Mouse (Mus musculus) C2C12 (cell line): ENCODE measurements around the gene Hand2. TPM values are rescaled to one million over a fixed set of nuclear protein-coding genes. Genes with fewer than 3 reads are reported as not detected.

Experiments used
- H3K27me3 ChIP-seq: one replicate; pipeline ENCODE4 v1.6.1; 2011; ENCODE audit not compliant: control insufficient read depth, insufficient read depth, insufficient read length
- H3K36me3 ChIP-seq: one replicate; pipeline ENCODE4 v1.6.1; 2011; ENCODE audit not compliant: control insufficient read depth, insufficient read depth
- H3K4me3 ChIP-seq: one replicate; pipeline ENCODE4 v1.5.1; 2011; ENCODE audit warnings: mild to moderate bottlenecking, control low read depth; ENCODE audit not compliant: poor library complexity, insufficient read depth, severe bottlenecking
- H3K79me2 ChIP-seq: one replicate; pipeline ENCODE4 v1.6.1; 2011; ENCODE audit not compliant: control insufficient read depth, insufficient read depth
- H3K79me3 ChIP-seq: one replicate; pipeline ENCODE4 v1.6.1; 2011; ENCODE audit warnings: low read depth, control low read depth
- H3ac ChIP-seq: one replicate; pipeline ENCODE3; 2011; ENCODE audit warnings: low read depth; ENCODE audit not compliant: control insufficient read depth, insufficient read length
- CEBPB ChIP-seq: IDR thresholded peaks from one replicate; pipeline ENCODE4 v1.6.1; 2011; ENCODE audit warnings: low read depth, mild to moderate bottlenecking, control low read depth, moderate library complexity
- CTCF ChIP-seq: IDR thresholded peaks from one replicate; pipeline ENCODE4 v1.5.1; 2011; ENCODE audit not compliant: control insufficient read depth, insufficient read depth, insufficient read length
- FOSL1 ChIP-seq: IDR thresholded peaks from one replicate; pipeline ENCODE4 v1.8.0; 2011; ENCODE audit warnings: mild to moderate bottlenecking, low read length; ENCODE audit not compliant: poor library complexity, insufficient read depth, severe bottlenecking
- MAX ChIP-seq: IDR thresholded peaks from one replicate; pipeline ENCODE4 v1.6.1; 2011; ENCODE audit warnings: mild to moderate bottlenecking, control low read depth
- MYOD1 ChIP-seq: IDR thresholded peaks from one replicate; pipeline ENCODE4 v1.6.1; 2011; ENCODE audit warnings: low read depth; ENCODE audit not compliant: control insufficient read depth, insufficient read length
- MYOG ChIP-seq: IDR thresholded peaks from one replicate; pipeline ENCODE4 v1.6.1; 2011; ENCODE audit not compliant: control insufficient read depth, insufficient read length; ENCODE audit errors: extremely low read depth
- USF1 ChIP-seq: IDR thresholded peaks from one replicate; pipeline ENCODE4 v1.6.1; 2011; ENCODE audit warnings: low read depth, mild to moderate bottlenecking, control low read depth, moderate library complexity
- polyA plus RNA-seq: library from polyadenylated mRNA; unstranded; fragments of >200 nt; fragmentation: generic; extraction: Trizol; gene quantifications from one replicate; pipeline ENCODE4 v1.2.1, GENCODE M21; 2012; ENCODE audit warnings: missing spikeins

Hand2 gene
- polyA plus RNA-seq, 1 experiment: not detected

- no peaks in the 10 kb centered on the region for H3K79me2 ChIP-seq
- no peak overlapping the region for H3ac ChIP-seq
- no peak for TF ChIP-seq USF1
- TF ChIP-seq MAX: no peak
- no peak for TF ChIP-seq MYOD1
- TF ChIP-seq CTCF: no peak
- TF ChIP-seq CEBPB: no peak
- no peak for TF ChIP-seq FOSL1
- TF ChIP-seq MYOG: no peak
- H3K79me3 ChIP-seq: no peaks in the 10 kb centered on the region
- peaks cover 71% of the 10 kb centered on the region for H3K27me3 ChIP-seq
- no peaks in the 10 kb centered on the region for H3K36me3 ChIP-seq
- no peak overlapping the region for H3K4me3 ChIP-seq
Measured at GRCm38 (mm10) chr8:57324091-57324490, 3.3 kb downstream of the Hand2 start.

- no peaks in the 10 kb centered on the region for H3K36me3 ChIP-seq
- H3K79me3 ChIP-seq: no peaks in the 10 kb centered on the region
- TF ChIP-seq FOSL1: no peak
- no peak for TF ChIP-seq CEBPB
- TF ChIP-seq CTCF: no peak
- no peak for TF ChIP-seq USF1
- no peak for TF ChIP-seq MAX
- no peak for TF ChIP-seq MYOG
- no peak for TF ChIP-seq MYOD1
- H3K79me2 ChIP-seq: no peaks in the 10 kb centered on the region
- no peak overlapping the region for H3K4me3 ChIP-seq
- no peak overlapping the region for H3ac ChIP-seq
- H3K27me3 ChIP-seq: peaks cover 68% of the 10 kb centered on the region
Measured at GRCm38 (mm10) chr8:57324671-57325070, 3.9 kb downstream of the Hand2 start.

- no peaks in the 10 kb centered on the region for H3K79me2 ChIP-seq
- peaks cover 62% of the 10 kb centered on the region for H3K27me3 ChIP-seq
- H3K36me3 ChIP-seq: no peaks in the 10 kb centered on the region
- H3K79me3 ChIP-seq: no peaks in the 10 kb centered on the region
- no peak overlapping the region for H3ac ChIP-seq
- H3K4me3 ChIP-seq: no peak overlapping the region
- TF ChIP-seq CEBPB (no peak), CTCF (no peak), USF1 (no peak), FOSL1 (no peak)
Measured at GRCm38 (mm10) chr8:57325111-57325891, 4.5 kb downstream of the Hand2 start.

GRCm38 (mm10) chr8:57326091-57327065 is 5.6 kb downstream of the Hand2 start:
- no peak overlapping the region for H3ac ChIP-seq
- no peaks in the 10 kb centered on the region for H3K79me3 ChIP-seq
- no peaks in the 10 kb centered on the region for H3K36me3 ChIP-seq
- H3K79me2 ChIP-seq: no peaks in the 10 kb centered on the region
- H3K4me3 ChIP-seq: no peak overlapping the region
- no peak for TF ChIP-seq USF1
- no peak for TF ChIP-seq MYOG
- no peak for TF ChIP-seq MYOD1
- no peak for TF ChIP-seq FOSL1
- TF ChIP-seq CEBPB: no peak
- TF ChIP-seq CTCF: no peak
- TF ChIP-seq MAX: no peak
- H3K27me3 ChIP-seq: peaks cover 58% of the 10 kb centered on the region

DNA sequence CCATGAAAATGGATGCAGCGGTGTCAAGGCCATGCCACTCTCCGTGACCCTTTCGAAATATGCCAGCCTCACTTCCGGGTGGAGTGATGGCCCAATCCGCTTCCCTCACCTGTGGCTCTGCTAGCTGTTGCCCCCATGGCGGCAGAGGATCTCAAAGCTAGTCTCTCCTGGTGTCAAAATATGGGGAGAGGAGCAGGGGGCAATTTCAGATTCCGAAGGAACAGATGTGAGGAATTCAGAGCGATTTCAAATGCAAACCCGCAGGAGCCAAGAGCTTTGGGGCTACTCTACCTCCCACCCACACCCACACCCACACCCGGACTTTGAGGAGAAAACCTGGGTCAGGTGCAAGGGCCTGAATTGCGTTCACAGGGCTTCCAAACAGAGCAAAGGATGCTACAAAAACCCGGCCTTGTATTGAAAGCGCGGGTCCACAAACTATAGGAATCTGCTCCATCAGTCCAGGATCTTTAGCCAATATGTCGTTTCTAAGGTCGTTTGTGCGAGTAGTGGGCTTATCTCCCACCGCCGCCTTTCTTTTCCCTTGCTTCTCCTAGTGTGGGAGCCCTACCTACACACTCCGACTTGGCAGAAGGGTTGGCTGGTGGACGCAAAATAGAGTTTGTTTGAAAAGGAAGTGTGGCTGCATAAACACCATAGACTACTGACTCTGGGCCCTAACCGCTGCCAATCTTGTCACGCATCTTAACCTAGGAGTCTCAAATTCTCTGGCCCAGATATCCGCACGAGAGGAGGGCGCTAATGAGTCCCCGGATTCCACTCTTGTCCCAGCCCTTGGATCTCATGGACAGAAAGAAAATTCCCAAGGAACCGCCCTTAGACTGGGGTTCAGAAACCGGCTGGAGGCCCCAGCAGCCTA is 6.7 kb downstream of the Hand2 start:
- peaks cover 54% of the 10 kb centered on the region for H3K27me3 ChIP-seq

More for the DNA sequence above, 6.7 kb downstream of the Hand2 start:
- Histone ChIP-seq H3K4me3 (no peak overlapping the region), H3K79me3 (no peaks in the 10 kb centered on the region), H3K36me3 (no peaks in the 10 kb centered on the region), H3K79me2 (no peaks in the 10 kb centered on the region), H3ac (no peak overlapping the region)
- TF ChIP-seq MAX (no peak), CEBPB (no peak), CTCF (no peak), MYOG (no peak), USF1 (no peak), MYOD1 (no peak), FOSL1 (no peak)
